Mouse (Mus musculus): Measurements from ENCODE around the gene Sobp. TPM values are rescaled to one million over a fixed set of nuclear protein-coding genes. Genes with fewer than 3 reads are reported as not detected.

Gene Sobp
- polyA plus RNA-seq, 1 experiment from 2014 or later, result 6.8 TPM

DNA sequence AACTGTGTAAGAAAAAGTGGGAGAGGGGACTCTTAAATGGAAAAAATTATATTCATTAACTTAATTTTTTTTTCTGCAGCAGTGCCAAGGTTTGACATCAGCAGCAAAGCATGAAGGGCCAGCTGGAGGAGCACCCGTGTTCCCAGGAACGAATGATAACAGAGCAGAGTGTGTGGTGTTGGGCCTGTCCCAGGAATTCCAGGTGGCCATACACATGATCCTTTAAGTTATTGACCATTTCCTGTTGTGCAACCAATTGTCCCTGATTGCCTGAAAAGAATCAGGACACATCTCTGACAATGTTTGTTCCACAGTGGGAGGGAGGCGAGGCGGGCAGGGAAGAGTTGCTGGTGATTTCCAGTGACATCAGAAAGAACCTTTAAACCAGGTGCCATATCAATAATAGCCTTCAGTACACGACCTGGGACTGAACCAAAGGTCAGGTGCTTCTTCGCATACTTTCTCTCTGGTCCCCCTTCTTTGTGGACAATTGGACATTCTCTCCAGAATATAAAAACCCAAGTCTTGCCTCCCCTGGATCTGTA is 126.5 kb downstream of the Sobp start:
- H3K9me3 ChIP-seq, result no peaks in the 10 kb centered on the region
- ATAC-seq (ENCODE audit: insufficient number of reproducible peaks, insufficient read depth, low FRiP score, low TSS enrichment), result no peak
- no peaks in the 10 kb centered on the region for H3K27me3 ChIP-seq
- H3K4me2 ChIP-seq (replicated peaks), result no peak overlapping the region
- H3K36me3 ChIP-seq, result no peaks in the 10 kb centered on the region
- H3K9ac ChIP-seq, result no peak overlapping the region
- peaks cover 25% of the 10 kb centered on the region for H3K4me1 ChIP-seq
- no peak overlapping the region for H3K4me3 ChIP-seq
- H3K27ac ChIP-seq, result no peak overlapping the region
- 77% methylated on average over 6 of the region's 6 CpGs for WGBS

DNA sequence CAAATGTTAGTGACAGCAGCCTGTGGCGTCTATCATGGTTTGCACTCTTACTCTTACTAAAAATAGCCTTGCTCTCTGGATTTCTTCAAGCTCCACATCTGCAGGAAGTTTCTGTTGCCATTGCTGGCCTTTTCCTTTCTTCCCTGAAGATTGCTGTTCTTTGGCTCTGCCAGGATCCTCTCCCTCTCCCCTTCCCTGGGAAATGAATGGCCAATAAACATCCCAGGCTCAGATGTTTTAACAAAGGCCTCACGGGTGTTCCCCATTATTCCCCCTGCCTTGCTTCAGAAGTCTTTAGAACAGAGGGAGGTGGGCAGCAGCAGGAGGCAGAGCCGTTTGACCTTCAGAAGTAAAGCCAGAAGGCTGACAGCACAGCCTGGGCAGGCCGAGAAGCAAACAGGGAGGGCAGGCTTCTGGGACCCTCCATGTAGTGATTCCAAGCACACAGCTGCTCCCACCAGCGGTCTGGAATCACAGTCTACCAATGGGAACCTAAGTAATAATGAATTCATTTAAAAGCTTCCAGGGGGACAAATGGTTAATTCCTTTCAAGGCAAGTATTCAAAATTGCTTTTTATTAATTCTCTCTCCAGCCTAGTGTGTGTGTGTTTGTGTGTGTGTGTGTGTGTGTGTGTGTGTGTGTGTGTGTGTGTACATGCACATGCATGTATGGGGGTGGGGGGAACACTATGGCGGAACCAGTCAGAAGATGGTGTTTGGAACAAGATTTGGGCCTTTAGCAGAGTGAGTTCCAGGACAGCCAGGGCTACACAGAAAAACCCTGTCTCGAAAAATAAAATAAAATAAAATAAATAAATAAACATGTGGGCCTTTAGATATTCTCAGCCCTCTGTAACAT is 130.8 kb downstream of the Sobp start:
- Histone ChIP-seq H3K4me2 (replicated peaks) (no peak overlapping the region), H3K27ac (peak overlapping the region; percentile 80), H3K9me3 (no peaks in the 10 kb centered on the region), H3K36me3 (0 out of 2 replicates have a peak, but pooled peaks cover 3% of the 10 kb centered on the region), H3K9ac (no peak overlapping the region), H3K4me3 (no peak overlapping the region), H3K4me1 (peaks cover 25% of the 10 kb centered on the region), H3K27me3 (no peaks in the 10 kb centered on the region)
- WGBS, result 25% methylated on average over 7 of the region's 7 CpGs
- peak; percentile 24; the same call in 1 of the 2 replicates for ATAC-seq (ENCODE audit: insufficient number of reproducible peaks, insufficient read depth, low FRiP score, low TSS enrichment)

DNA sequence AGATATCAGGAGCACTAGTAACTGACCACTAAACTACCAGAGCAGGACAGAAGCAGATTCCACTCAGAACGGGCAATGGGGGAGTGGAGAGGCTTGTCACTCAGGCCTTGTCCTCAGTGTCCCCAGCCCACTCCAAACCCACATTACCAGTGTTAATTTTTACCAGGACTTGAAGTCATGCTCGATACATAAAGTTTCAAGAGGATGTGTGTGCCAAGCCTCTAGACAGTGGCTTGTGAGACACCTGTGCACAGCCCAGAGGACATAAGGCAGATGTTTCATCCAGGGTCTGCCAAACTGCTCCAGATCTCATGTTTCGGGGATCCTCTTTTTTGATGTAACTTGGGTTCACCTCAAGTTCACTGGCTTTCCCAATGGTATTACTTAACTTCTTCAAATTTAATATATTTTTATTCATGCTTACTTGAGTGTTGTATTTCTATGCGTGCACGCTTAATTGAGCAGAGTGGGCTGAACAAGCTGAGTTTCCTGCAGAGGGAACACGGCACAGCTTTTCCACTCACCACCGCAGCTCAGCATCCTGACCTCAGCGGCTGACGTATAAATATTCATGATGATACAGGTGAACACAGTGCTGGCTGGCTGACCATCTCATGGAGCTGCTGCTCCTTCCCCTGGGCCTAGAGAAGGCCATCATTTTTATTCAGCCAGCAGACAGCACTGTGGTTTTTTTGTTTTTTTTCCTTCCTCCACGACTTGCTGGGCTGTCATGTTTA is 131.6 kb downstream of the Sobp start:
- Histone ChIP-seq H3K4me2 (replicated peaks) (no peak overlapping the region), H3K4me3 (no peak overlapping the region), H3K4me1 (peaks cover 27% of the 10 kb centered on the region), H3K9me3 (no peaks in the 10 kb centered on the region), H3K36me3 (0 out of 2 replicates have a peak, but pooled peaks cover 3% of the 10 kb centered on the region), H3K27me3 (no peaks in the 10 kb centered on the region), H3K27ac (peak overlapping the region; percentile 80), H3K9ac (no peak overlapping the region)
- ATAC-seq (ENCODE audit: insufficient number of reproducible peaks, insufficient read depth, low FRiP score, low TSS enrichment), result no peak
- WGBS, result 37% methylated on average over 10 of the region's 10 CpGs

DNA sequence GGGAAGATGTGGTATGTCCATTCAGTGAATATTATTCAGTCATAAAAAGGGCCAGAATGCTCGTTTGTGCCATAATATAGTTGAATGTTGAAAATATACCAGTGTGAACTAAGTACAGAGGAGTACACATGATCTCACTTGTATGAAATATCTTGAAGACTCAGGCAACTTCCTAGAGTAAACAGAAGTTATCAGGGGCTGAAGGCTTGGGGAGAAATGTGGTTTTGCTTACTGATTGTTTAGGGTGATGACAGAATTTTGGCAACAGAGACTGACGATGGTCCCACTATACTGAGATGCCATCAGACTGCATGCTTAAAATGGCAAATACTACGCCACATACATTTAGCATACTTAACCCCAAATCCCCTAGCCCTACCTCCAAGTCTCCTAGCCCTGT is 132.5 kb downstream of the Sobp start:
- ATAC-seq (ENCODE audit: insufficient number of reproducible peaks, insufficient read depth, low FRiP score, low TSS enrichment), result no peak
- 89% methylated on average over 3 of the region's 3 CpGs for WGBS
- Histone ChIP-seq H3K36me3 (0 out of 2 replicates have a peak, but pooled peaks cover 3% of the 10 kb centered on the region), H3K4me3 (no peak overlapping the region), H3K9ac (no peak overlapping the region), H3K9me3 (no peaks in the 10 kb centered on the region), H3K27ac (no peak overlapping the region), H3K27me3 (no peaks in the 10 kb centered on the region), H3K4me2 (replicated peaks) (no peak overlapping the region), H3K4me1 (peaks cover 37% of the 10 kb centered on the region)

DNA sequence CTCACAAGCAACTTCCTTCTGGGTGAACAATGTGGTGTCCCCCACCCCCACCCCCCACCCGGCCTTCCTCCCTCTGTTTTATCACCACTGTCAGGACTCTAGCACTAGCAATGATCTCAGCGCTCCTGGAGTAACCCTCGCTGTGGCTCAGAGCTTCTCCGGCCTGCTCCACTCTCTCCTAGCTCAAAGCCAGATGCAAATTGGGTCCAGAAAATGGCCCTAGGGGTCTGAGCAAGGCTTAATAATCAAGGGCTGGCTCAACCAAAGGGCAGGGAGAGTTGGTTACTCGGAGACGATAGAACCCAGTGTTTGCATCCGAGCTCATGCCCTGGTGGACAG is 136.9 kb downstream of the Sobp start:
- 33% methylated on average over 7 of the region's 7 CpGs for WGBS
- peaks cover 29% of the 10 kb centered on the region for H3K4me1 ChIP-seq
- H3K9me3 ChIP-seq, result no peaks in the 10 kb centered on the region
- H3K36me3 ChIP-seq, result 0 out of 2 replicates have a peak, but pooled peaks cover 3% of the 10 kb centered on the region
- no peak overlapping the region for H3K27ac ChIP-seq
- no peak overlapping the region for H3K4me3 ChIP-seq
- no peak overlapping the region for H3K9ac ChIP-seq
- H3K27me3 ChIP-seq, result no peaks in the 10 kb centered on the region
- no peak for ATAC-seq (ENCODE audit: insufficient number of reproducible peaks, insufficient read depth, low FRiP score, low TSS enrichment)
- no peak overlapping the region for H3K4me2 ChIP-seq (replicated peaks)

DNA sequence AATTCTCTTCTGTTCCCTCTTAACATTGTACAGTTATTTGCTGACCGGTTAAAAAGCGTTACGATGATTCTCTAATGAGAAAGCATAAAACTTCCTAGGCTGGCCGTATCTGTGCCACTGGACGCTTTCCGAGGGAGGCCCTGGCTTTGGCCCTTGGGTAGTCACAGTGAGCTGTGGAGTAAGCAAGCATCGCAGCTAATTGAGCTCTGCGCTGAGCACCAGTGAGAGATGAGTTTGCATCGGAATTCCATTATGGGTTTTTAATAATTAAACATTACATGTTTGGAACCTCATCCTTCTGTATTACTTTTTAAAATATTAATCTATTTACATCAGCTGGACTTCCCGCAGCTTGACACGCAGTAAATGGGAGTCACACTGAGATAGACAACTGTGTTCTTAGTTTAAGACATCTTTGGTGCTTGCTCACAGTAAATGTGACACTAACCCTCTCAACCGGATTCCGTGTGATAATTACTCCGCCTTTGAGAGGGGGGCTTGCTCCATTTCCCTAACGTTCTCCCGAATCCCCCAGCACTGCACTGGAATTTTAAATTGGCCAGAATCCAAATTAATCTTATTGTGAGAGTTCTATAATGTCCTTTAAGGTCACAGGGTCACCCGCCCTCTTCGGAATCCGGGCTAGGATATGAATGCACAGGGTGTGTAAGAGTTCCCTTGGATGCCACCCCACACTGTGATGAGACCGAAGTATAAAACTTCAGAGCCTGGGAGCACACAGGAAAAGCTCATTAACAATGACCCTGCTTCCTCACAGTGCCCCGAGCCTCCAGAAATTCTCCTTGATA is 137.5 kb downstream of the Sobp start:
- 61% methylated on average over 21 of the region's 21 CpGs for WGBS
- H3K4me3 ChIP-seq, result no peak overlapping the region
- no peak overlapping the region for H3K9ac ChIP-seq
- peaks cover 28% of the 10 kb centered on the region for H3K4me1 ChIP-seq
- H3K27ac ChIP-seq, result no peak overlapping the region
- H3K36me3 ChIP-seq, result 0 out of 2 replicates have a peak, but pooled peaks cover 3% of the 10 kb centered on the region
- H3K27me3 ChIP-seq, result no peaks in the 10 kb centered on the region
- no peak for ATAC-seq (ENCODE audit: insufficient number of reproducible peaks, insufficient read depth, low FRiP score, low TSS enrichment)
- H3K4me2 ChIP-seq (replicated peaks), result no peak overlapping the region
- no peaks in the 10 kb centered on the region for H3K9me3 ChIP-seq

DNA sequence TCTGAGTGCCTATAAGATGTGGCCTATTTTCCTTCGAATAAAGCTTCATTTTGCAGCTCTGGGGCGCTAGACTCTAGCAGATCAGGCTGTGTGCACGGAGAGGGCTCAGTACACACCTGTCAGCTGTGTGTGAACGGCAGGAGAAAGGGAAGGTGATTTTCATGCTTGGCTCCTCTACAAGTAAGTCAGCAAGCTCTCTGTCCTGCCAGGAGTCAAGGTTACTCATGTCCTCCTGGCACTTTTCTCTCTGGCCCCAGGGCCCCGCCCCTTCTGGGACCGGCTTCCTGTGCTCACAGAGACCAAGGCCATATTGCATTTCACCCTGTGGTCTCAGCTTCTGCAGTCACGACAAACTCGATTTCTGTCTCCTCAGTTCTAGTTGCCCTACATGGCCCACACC is 138.8 kb downstream of the Sobp start:
- WGBS, result 51% methylated on average over 8 of the region's 8 CpGs
- ATAC-seq (ENCODE audit: insufficient number of reproducible peaks, insufficient read depth, low FRiP score, low TSS enrichment), result no peak
- no peak overlapping the region for H3K4me2 ChIP-seq (replicated peaks)
- H3K27me3 ChIP-seq, result no peaks in the 10 kb centered on the region
- H3K36me3 ChIP-seq, result 0 out of 2 replicates have a peak, but pooled peaks cover 3% of the 10 kb centered on the region
- peaks cover 28% of the 10 kb centered on the region for H3K4me1 ChIP-seq
- H3K9me3 ChIP-seq, result no peaks in the 10 kb centered on the region
- H3K27ac ChIP-seq, result no peak overlapping the region
- no peak overlapping the region for H3K4me3 ChIP-seq
- H3K9ac ChIP-seq, result no peak overlapping the region

DNA sequence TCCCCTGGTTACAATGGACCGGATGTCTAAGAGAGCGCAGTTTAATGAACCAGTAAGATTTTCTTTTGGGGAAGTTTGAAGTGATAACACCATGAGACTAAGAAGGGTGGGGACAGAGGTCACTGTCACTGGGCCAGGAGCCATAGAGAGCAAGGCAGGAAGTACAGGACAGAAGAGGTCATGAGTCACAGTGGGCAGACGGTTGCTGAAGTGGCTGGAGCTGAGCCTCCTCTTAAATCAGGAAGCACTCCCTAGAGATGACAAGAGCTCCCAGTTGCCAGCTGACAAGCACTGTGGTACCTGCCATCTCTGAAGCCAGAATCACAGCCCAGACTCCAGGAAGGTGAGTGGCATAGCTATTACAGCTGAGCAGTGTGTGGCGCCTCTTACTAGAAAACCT is 139.5 kb downstream of the Sobp start:
- no peak for ATAC-seq (ENCODE audit: insufficient number of reproducible peaks, insufficient read depth, low FRiP score, low TSS enrichment)
- WGBS, result 70% methylated on average over 4 of the region's 4 CpGs
- Histone ChIP-seq H3K27me3 (no peaks in the 10 kb centered on the region), H3K36me3 (no peaks in the 10 kb centered on the region), H3K9me3 (no peaks in the 10 kb centered on the region), H3K9ac (no peak overlapping the region), H3K27ac (no peak overlapping the region), H3K4me3 (no peak overlapping the region), H3K4me1 (peaks cover 28% of the 10 kb centered on the region), H3K4me2 (replicated peaks) (no peak overlapping the region)

DNA sequence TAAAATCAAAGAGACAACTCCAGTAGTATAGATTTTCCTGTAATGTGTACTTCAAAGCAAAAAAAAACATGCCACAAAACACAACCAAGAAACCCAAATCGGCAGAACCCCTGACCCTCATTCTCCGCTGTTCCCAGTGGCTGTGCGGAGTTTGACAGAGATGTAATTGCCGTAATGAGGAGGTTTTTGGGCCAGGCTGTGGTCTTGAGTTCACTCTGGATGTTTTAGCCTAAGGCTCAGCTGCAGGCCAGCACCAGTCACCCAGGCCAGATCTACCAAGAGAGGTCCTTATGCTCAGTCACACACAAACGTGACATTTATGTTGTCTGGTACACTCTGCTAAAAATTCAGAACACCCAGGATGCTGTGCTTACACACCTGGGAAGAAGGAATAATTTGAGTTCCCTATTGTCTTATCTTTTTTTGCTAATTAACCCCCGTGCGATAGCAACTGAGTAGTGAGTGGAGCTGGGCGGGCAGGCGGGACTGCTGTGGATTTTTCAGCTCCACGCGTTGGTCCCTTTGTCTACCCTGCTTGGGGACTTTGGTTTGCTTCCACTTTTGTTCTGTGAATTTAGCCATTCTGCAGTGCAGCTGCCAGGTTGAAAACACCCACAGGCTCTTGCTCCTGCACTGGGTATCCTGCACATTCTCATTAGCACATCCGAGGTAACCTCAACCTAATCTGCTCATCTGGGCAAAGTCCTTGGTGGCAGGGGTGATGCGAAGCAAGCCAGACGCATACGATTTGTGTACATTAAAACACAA is 140.7 kb downstream of the Sobp start:
- WGBS, result 73% methylated on average over 15 of the region's 15 CpGs
- H3K27ac ChIP-seq, result no peak overlapping the region
- H3K9me3 ChIP-seq, result no peaks in the 10 kb centered on the region
- H3K4me3 ChIP-seq, result no peak overlapping the region
- no peaks in the 10 kb centered on the region for H3K36me3 ChIP-seq
- H3K4me2 ChIP-seq (replicated peaks), result no peak overlapping the region
- ATAC-seq (ENCODE audit: insufficient number of reproducible peaks, insufficient read depth, low FRiP score, low TSS enrichment), result no peak
- no peaks in the 10 kb centered on the region for H3K27me3 ChIP-seq
- no peak overlapping the region for H3K9ac ChIP-seq
- peaks cover 28% of the 10 kb centered on the region for H3K4me1 ChIP-seq

DNA sequence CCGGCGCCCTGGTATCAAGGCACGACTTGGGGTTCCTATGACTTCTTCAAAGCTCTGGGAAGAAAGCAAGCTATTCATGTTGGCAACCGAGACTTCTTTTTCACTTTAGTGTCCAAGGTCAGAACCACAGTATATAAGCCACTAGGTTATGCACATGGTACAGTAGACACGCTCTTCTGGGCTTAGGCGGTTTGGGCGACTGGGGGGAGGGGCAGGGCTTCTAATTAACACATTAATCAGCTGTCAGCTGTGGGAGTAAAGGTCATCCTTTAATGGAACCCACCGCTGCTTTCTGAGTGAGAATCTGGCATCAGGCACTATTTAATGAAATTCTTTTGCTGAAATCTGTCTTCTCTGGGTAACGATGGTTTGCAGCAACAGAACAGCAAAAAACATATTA is 147.3 kb downstream of the Sobp start:
- no peaks in the 10 kb centered on the region for H3K36me3 ChIP-seq
- peaks cover 18% of the 10 kb centered on the region for H3K27me3 ChIP-seq
- no peak overlapping the region for H3K9ac ChIP-seq
- no peak overlapping the region for H3K27ac ChIP-seq
- H3K9me3 ChIP-seq, result no peaks in the 10 kb centered on the region
- H3K4me1 ChIP-seq, result peaks cover 8% of the 10 kb centered on the region
- no peak overlapping the region for H3K4me2 ChIP-seq (replicated peaks)
- no peak overlapping the region for H3K4me3 ChIP-seq
- WGBS, result 67% methylated on average over 9 of the region's 9 CpGs
- no peak for ATAC-seq (ENCODE audit: insufficient number of reproducible peaks, insufficient read depth, low FRiP score, low TSS enrichment)

All from embryonic facial prominence, embryonic 12.5 days (tissue).